Mouse (Mus musculus): ENCODE measurements around the gene Zyx. TPM values are rescaled to one million over a fixed set of nuclear protein-coding genes. Genes with fewer than 3 reads are reported as not detected.
A peak's percentile ranks its signal among the peaks of the same experiment; 100 is the strongest.

Zyx gene
- polyA plus RNA-seq, 1 experiment from 2014 or later, result 47.5 TPM

DNA sequence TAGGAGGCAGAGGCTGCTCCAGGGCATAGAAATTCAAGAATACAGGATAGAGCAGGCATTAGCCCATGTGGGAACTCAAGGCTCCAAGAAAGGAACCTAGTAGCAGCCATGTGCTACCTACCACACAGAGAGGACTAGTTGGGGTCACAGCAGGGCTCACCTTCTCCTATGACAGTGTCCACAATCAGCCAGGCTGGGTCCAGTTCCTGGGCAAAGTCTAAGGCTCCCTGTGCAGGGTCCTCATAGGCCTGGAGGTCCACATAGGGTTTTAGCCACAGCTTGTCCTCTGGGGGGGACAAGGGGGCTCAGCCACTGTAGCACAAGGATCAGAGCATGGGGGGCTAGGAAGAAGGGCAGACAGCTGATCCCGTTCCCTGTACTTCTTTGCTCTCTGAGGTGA lies 13.1 kb downstream of the Zyx start:
- Histone ChIP-seq H3K27me3 (no peaks in the 10 kb centered on the region), H3K9ac (no peak overlapping the region), H3K9me3 (no peaks in the 10 kb centered on the region), H3K27ac (no peak overlapping the region), H3K36me3 (peaks cover 31% of the 10 kb centered on the region), H3K4me3 (no peak overlapping the region), H3K4me2 (no peak overlapping the region), H3K4me1 (replicated peaks) (no peaks in the 10 kb centered on the region)
- 75% methylated on average over 1 of the region's 1 CpGs for WGBS
- ATAC-seq (ENCODE audit: low FRiP score), result no peak

- Histone ChIP-seq H3K4me2 (no peak overlapping the region), H3K9ac (no peak overlapping the region), H3K4me1 (replicated peaks) (no peaks in the 10 kb centered on the region), H3K27ac (no peak overlapping the region), H3K36me3 (peaks cover 26% of the 10 kb centered on the region), H3K4me3 (no peak overlapping the region), H3K9me3 (no peaks in the 10 kb centered on the region), H3K27me3 (no peaks in the 10 kb centered on the region)
- WGBS, result 63% methylated on average over 3 of the region's 3 CpGs
- ATAC-seq (ENCODE audit: low FRiP score), result 0 out of 2 replicates have a peak, but pooled peaks have one; percentile 14
Observed at GRCm38 (mm10) chr6:42362974-42363373, 13.5 kb downstream of the Zyx start.

DNA sequence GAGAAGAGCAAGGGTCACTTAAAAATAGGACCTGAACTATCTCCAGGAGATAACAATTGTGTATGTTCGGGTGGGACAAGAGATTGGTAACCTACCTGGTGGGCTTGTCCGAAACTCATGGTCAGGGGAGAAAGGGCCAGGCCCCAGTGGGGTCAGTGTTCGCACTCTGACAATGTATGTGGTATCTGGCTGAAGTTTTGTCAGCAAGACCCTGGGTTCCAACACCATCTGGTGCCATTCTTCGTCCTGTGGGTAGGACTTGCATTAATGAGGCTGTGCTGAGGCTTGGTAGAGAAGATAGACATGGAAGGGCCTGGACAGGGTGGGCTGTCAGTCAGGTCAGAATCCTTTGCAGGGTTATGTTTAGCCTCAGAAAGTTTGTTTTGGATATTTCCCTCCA lies 14.6 kb downstream of the Zyx start:
- H3K36me3 ChIP-seq, result peaks cover 15% of the 10 kb centered on the region
- WGBS, result 88% methylated on average over 4 of the region's 4 CpGs
- no peaks in the 10 kb centered on the region for H3K4me1 ChIP-seq (replicated peaks)
- H3K9me3 ChIP-seq, result no peaks in the 10 kb centered on the region
- no peaks in the 10 kb centered on the region for H3K27me3 ChIP-seq
- ATAC-seq (ENCODE audit: low FRiP score), result no peak
- no peak overlapping the region for H3K4me2 ChIP-seq
- H3K4me3 ChIP-seq, result no peak overlapping the region
- H3K27ac ChIP-seq, result no peak overlapping the region
- no peak overlapping the region for H3K9ac ChIP-seq

DNA sequence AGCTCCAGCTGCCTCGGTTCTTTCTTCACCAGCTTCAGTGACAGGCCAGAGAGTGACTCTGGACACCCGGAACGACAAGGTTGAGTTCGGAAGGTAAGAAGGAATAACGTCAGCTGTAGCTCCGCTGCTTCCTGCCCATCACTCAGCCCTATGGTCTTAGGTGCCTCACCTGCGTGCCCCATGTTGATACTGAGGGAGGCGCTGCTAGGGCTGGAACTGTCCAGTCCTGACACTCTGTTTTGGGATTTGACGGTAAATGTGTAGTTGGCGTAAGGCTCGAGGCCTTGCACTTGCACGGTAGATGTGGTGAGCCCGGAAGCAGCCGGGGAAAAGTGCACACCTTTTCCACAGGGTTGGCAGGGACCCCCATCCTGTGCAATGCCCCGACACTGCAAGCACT lies 15.2 kb downstream of the Zyx start:
- Histone ChIP-seq H3K36me3 (peaks cover 10% of the 10 kb centered on the region), H3K4me1 (replicated peaks) (no peaks in the 10 kb centered on the region), H3K4me2 (no peak overlapping the region), H3K27ac (no peak overlapping the region), H3K4me3 (no peak overlapping the region), H3K9ac (no peak overlapping the region), H3K9me3 (no peaks in the 10 kb centered on the region), H3K27me3 (no peaks in the 10 kb centered on the region)
- ATAC-seq (ENCODE audit: low FRiP score), result no peak
- WGBS, result 95% methylated on average over 15 of the region's 15 CpGs

- Histone ChIP-seq H3K27ac (no peak overlapping the region), H3K4me2 (no peak overlapping the region), H3K9ac (no peak overlapping the region), H3K9me3 (no peaks in the 10 kb centered on the region), H3K27me3 (no peaks in the 10 kb centered on the region), H3K4me3 (no peak overlapping the region), H3K4me1 (replicated peaks) (no peaks in the 10 kb centered on the region), H3K36me3 (peaks cover 4% of the 10 kb centered on the region)
- no peak for ATAC-seq (ENCODE audit: low FRiP score)
- 90% methylated on average over 6 of the region's 6 CpGs for WGBS
Observed at GRCm38 (mm10) chr6:42365215-42365614, 15.8 kb downstream of the Zyx start.

GRCm38 (mm10) chr6:42369870-42370269 lies 20.4 kb downstream of the Zyx start:
- Histone ChIP-seq H3K27ac (no peak overlapping the region), H3K27me3 (peaks cover 16% of the 10 kb centered on the region), H3K9me3 (no peaks in the 10 kb centered on the region), H3K4me3 (no peak overlapping the region), H3K4me1 (replicated peaks) (peaks cover 15% of the 10 kb centered on the region), H3K36me3 (no peaks in the 10 kb centered on the region), H3K4me2 (no peak overlapping the region), H3K9ac (no peak overlapping the region)
- 7% methylated on average over 3 of the region's 3 CpGs for WGBS
- no peak for ATAC-seq (ENCODE audit: low FRiP score)

DNA sequence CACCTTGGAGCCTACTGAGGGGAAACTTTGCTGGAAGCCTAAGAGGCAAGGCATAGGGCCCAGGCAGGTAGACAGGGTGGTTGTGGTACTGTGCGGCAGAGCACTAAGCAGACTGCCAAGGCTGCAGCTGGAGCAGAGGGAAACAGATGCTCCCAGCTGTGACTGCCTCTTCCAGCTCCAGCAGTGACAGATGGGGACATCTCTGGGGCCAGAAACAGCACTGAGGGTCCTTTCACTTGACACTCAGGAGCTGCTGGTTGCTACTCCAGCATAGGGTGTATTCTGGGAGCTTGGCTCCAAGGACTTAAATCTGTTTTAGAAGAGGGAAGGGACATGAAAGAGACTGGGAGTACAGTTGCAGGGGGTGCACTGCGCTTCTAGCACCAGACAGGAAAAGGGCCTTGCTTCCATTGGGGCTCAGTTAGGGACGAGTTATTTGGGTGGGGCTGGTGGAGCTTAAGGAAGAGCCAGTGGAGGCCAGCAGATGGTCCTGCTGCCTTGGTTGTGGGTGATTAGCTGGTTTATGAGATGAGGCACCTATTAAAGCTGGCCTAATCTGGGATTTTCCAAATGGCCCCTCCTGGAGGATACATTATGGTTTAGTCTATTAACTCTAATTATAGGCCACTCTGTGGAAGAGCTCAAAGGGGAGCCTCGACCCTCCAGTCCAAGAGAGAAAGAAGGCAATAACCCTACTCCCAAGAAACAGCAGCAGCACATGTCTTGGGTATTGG lies 21.4 kb downstream of the Zyx start:
- Histone ChIP-seq H3K27me3 (peaks cover 16% of the 10 kb centered on the region), H3K9me3 (no peaks in the 10 kb centered on the region), H3K4me2 (no peak overlapping the region), H3K9ac (no peak overlapping the region), H3K36me3 (no peaks in the 10 kb centered on the region), H3K27ac (no peak overlapping the region), H3K4me3 (no peak overlapping the region), H3K4me1 (replicated peaks) (peaks cover 15% of the 10 kb centered on the region)
- no peak for ATAC-seq (ENCODE audit: low FRiP score)
- whole genome bisulfite sequencing, result 42% methylated on average over 4 of the region's 4 CpGs

- 0 out of 2 replicates have a peak, but pooled peaks have one; percentile 18 for ATAC-seq (ENCODE audit: low FRiP score)
- H3K4me1 ChIP-seq (replicated peaks), result peaks cover 15% of the 10 kb centered on the region
- no peaks in the 10 kb centered on the region for H3K36me3 ChIP-seq
- H3K9me3 ChIP-seq, result no peaks in the 10 kb centered on the region
- no peak overlapping the region for H3K4me3 ChIP-seq
- H3K9ac ChIP-seq, result no peak overlapping the region
- peaks cover 16% of the 10 kb centered on the region for H3K27me3 ChIP-seq
- WGBS, result 5% methylated on average over 3 of the region's 3 CpGs
- no peak overlapping the region for H3K27ac ChIP-seq
- no peak overlapping the region for H3K4me2 ChIP-seq
Observed at GRCm38 (mm10) chr6:42372001-42372400, 22.6 kb downstream of the Zyx start.

- WGBS, result 17% methylated on average over 9 of the region's 9 CpGs
- H3K4me1 ChIP-seq (replicated peaks), result peaks cover 15% of the 10 kb centered on the region
- H3K36me3 ChIP-seq, result no peaks in the 10 kb centered on the region
- H3K27me3 ChIP-seq, result peaks cover 16% of the 10 kb centered on the region
- H3K9me3 ChIP-seq, result no peaks in the 10 kb centered on the region
- ATAC-seq (ENCODE audit: low FRiP score), result peak; percentile 16; the same call in 1 of the 2 replicates
- peak overlapping the region; percentile 91 for H3K4me2 ChIP-seq
- H3K27ac ChIP-seq, result no peak overlapping the region
- H3K4me3 ChIP-seq, result no peak overlapping the region
- no peak overlapping the region for H3K9ac ChIP-seq
Observed at GRCm38 (mm10) chr6:42372421-42372815, 23.0 kb downstream of the Zyx start.

DNA sequence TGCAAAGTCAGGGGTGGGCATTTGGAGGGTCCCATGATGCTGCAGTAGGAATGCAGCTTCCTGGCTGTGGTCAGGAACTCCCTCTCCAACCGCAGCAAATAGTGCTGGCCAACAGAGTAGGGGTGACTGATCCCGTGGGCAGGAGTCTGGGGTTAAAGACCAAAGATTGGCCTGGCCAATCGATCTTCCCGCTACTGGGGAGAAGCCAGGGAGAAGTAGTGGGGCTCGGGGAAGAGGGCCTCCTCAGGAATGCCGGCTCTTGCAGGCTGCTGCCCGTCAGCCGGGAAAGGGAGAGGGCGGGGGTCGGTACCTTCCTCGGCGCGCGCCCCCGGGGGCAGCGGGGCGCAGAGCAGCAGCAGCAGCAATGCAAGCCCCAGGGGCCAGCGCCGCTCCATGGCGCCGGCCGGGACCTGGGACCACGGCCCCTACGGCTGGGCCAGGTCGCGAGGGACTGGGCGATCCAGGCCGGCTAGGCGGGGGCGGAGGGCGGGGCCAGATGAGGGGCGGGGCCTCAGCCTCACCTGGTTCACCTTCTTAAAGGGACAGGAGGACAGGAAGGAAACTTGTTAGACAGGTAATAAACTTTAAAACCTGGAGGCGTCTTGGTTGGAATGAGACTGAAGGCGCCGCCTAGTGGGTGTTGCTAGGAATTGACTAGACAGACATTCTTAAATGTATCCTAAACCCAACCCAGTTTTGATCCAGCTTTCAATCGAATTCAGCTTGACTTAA lies 23.6 kb downstream of the Zyx start, which contains the start of gene Epha1:
TSS of gene Epha1 (minus strand) at position 453 of the 732 bp plus-strand sequence.
- under 1% methylated on average over 33 of the region's 36 CpGs for WGBS
- peak within 1 kb of the TSS; percentile 53 for H3K4me3 ChIP-seq
- no peaks in the 10 kb centered on the region for H3K9me3 ChIP-seq
- no peaks in the 10 kb centered on the region for H3K36me3 ChIP-seq
- peaks cover 16% of the 10 kb centered on the region for H3K27me3 ChIP-seq
- H3K4me1 ChIP-seq (replicated peaks), result peaks cover 15% of the 10 kb centered on the region
- H3K9ac ChIP-seq, result peak within 1 kb of the TSS; percentile 65
- no peak within 1 kb of the TSS for H3K27ac ChIP-seq
- ATAC-seq (ENCODE audit: low FRiP score), result peak; percentile 60
- peak within 1 kb of the TSS; percentile 91 for H3K4me2 ChIP-seq

- Histone ChIP-seq H3K9ac (0 out of 2 replicates have a peak overlapping the region, but pooled peaks have one; percentile 35), H3K4me1 (replicated peaks) (peaks cover 15% of the 10 kb centered on the region), H3K4me3 (peak overlapping the region; percentile 53), H3K27ac (no peak overlapping the region), H3K36me3 (no peaks in the 10 kb centered on the region), H3K9me3 (no peaks in the 10 kb centered on the region), H3K27me3 (peaks cover 16% of the 10 kb centered on the region), H3K4me2 (peak overlapping the region; percentile 91)
- ATAC-seq (ENCODE audit: low FRiP score), result no peak
- WGBS, result 41% methylated on average over 7 of the region's 7 CpGs
Observed at GRCm38 (mm10) chr6:42373669-42374430, 24.4 kb downstream of the Zyx start.

- Histone ChIP-seq H3K4me2 (no peak overlapping the region), H3K9me3 (no peaks in the 10 kb centered on the region), H3K4me1 (replicated peaks) (peaks cover 15% of the 10 kb centered on the region), H3K36me3 (no peaks in the 10 kb centered on the region), H3K4me3 (no peak overlapping the region), H3K9ac (no peak overlapping the region), H3K27ac (no peak overlapping the region), H3K27me3 (peaks cover 16% of the 10 kb centered on the region)
- WGBS, result 81% methylated on average over 4 of the region's 4 CpGs
- no peak for ATAC-seq (ENCODE audit: low FRiP score)
Observed at GRCm38 (mm10) chr6:42374701-42375100, 25.3 kb downstream of the Zyx start.
